Mouse (Mus musculus): Measurements from ENCODE around the gene Mcts2. TPM values are rescaled to one million over a fixed set of nuclear protein-coding genes. Genes with fewer than 3 reads are reported as not detected.
A peak's percentile ranks its signal among the peaks of the same experiment; 100 is the strongest.

Gene Mcts2
- polyA plus RNA-seq, 1 experiment: 0.82 TPM

DNA sequence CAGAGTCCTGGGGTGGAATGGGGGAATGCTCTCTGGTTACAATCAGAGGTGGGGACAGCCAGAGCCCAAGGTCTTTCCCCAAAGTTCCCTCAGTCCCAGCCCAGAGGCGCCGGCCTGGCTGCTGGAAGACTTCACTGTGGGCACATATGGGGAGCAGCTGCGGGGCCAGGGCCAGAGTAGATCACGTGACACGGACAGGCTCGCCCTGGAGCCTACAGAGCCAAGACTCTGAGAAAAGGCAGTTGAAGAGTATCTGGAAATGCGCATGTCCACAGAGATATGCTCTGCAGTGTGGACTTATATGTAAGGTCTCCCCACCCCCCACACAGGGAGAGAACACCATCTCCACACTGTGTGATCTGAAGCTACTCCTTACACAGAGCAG lies 42.8 kb downstream of the Mcts2 start:
- TF ChIP-seq CTCF (IDR thresholded peaks at IDR 0.05; ENCODE audit: low read depth, low read length) (no peak), POLR2A (IDR thresholded peaks at IDR 0.05; ENCODE audit: borderline replicate concordance, low read depth, low read length) (no peak)
- Histone ChIP-seq H3K4me3 (ENCODE audit: insufficient read depth, low read length) (no peak overlapping the region), H3K27ac (ENCODE audit: insufficient read depth, low read depth, low read length) (no peak overlapping the region), H3K4me1 (ENCODE audit: control insufficient read depth, insufficient read depth, low read length) (no peaks in the 10 kb centered on the region)

DNA sequence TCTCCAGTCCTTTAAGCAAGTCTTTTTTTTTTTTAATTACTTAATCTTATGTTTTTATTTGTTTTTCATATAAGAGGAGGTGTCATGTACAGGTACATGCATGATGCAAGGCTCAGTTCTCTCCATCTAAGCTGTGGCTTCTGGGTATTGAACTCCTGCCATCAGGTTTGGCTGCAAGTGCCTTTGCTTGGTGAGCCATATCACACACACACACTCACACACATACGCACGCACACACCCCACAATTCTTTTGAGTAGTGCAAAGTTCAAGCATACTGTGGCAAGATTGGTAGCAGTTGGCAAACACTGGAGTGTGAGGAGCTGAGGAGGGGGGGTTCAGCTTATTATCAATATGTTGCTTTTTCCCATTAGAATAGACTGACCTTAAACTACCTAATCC lies 46.4 kb downstream of the Mcts2 start:
- TF ChIP-seq CTCF (IDR thresholded peaks at IDR 0.05; ENCODE audit: low read depth, low read length) (no peak), POLR2A (IDR thresholded peaks at IDR 0.05; ENCODE audit: borderline replicate concordance, low read depth, low read length) (no peak)
- Histone ChIP-seq H3K4me1 (ENCODE audit: control insufficient read depth, insufficient read depth, low read length) (peaks cover 3% of the 10 kb centered on the region; the same call in 1 of the 2 replicates), H3K27ac (ENCODE audit: insufficient read depth, low read depth, low read length) (no peak overlapping the region), H3K4me3 (ENCODE audit: insufficient read depth, low read length) (no peak overlapping the region)

DNA sequence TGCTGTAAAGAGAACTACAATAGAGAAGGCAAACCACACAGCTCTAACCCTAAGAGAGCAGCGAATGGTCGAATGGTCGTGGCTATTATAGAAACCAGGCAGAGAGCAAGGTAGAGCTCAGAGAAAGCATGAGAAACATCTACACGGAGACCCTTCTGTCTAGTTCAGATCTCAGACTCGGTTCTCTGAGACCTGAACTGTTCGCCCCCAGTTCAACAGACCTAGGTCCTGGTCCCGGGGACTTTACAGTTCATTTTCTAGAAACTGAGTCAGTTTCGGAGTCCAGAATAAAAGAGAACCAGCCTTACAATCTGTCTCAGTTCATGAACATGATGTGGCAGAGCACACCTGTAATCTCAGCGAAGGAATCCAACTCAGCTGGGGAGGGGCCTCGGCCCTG lies 47.7 kb downstream of the Mcts2 start:
- peaks cover 8% of the 10 kb centered on the region for H3K4me1 ChIP-seq (ENCODE audit: control insufficient read depth, insufficient read depth, low read length)

DNA sequence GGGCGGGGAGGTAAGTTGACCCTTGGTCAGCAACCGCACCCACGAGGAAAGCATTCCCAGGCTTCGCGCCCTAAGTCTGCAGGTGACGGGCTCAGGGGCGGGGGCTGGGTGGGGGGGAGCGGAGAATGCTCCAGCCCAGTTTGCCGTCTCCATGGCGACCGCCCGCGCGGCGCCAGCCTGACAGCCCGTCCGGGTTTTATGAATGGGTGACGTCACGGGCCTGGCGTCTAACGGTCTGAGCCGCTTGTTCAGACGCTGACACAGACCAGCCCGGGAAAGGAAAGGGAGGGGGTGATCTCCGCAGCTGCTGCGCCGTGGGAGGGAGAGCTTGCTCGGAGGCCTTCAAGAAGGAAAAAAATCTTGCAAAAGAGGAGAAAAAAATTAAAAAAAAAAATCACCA lies 48.1 kb downstream of the Mcts2 start:
- H3K4me1 ChIP-seq (ENCODE audit: control insufficient read depth, insufficient read depth, low read length): peaks cover 10% of the 10 kb centered on the region
- H3K27ac ChIP-seq (ENCODE audit: insufficient read depth, low read depth, low read length): no peak overlapping the region
- no peak for TF ChIP-seq POLR2A (IDR thresholded peaks at IDR 0.05; ENCODE audit: borderline replicate concordance, low read depth, low read length)
- TF ChIP-seq CTCF (IDR thresholded peaks at IDR 0.05; ENCODE audit: low read depth, low read length): no peak
- peak overlapping the region; percentile 30; the same call in 1 of the 2 replicates for H3K4me3 ChIP-seq (ENCODE audit: insufficient read depth, low read length)

More for the DNA sequence above, 47.7 kb downstream of the Mcts2 start:
- Histone ChIP-seq H3K27ac (ENCODE audit: insufficient read depth, low read depth, low read length) (no peak overlapping the region), H3K4me3 (ENCODE audit: insufficient read depth, low read length) (no peak overlapping the region)
- no peak for TF ChIP-seq POLR2A (IDR thresholded peaks at IDR 0.05; ENCODE audit: borderline replicate concordance, low read depth, low read length)
- no peak for TF ChIP-seq CTCF (IDR thresholded peaks at IDR 0.05; ENCODE audit: low read depth, low read length)

DNA sequence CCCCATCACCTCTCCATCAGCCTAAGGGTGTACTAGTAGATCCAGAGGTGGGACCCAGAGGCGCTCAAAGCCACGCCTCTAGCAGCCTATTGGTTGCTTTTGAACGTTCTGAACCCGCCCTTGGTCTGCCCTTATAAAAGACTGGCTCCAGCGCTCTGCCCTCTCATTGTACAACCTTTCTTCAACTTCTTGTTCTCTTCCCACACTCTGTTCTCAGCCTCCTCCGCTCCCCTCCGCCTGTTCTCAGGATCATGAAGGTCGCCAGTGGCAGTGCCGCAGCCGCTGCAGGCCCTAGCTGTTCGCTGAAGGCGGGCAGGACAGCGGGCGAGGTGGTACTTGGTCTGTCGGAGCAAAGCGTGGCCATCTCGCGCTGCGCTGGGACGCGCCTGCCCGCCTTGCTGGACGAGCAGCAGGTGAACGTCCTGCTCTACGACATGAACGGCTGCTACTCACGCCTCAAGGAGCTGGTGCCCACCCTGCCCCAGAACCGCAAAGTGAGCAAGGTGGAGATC lies 49.3 kb downstream of the Mcts2 start, which contains the start of gene Id1:
TSS of gene Id1 (plus strand) at position 162 of the 512 bp plus-strand sequence.
- peaks cover 19% of the 10 kb centered on the region for H3K4me1 ChIP-seq (ENCODE audit: control insufficient read depth, insufficient read depth, low read length)
- TF ChIP-seq CTCF (IDR thresholded peaks at IDR 0.05; ENCODE audit: low read depth, low read length) (no peak), POLR2A (IDR thresholded peaks at IDR 0.05; ENCODE audit: borderline replicate concordance, low read depth, low read length) (no peak)
- no peak within 1 kb of the TSS for H3K27ac ChIP-seq (ENCODE audit: insufficient read depth, low read depth, low read length)
- peak within 1 kb of the TSS; percentile 52 for H3K4me3 ChIP-seq (ENCODE audit: insufficient read depth, low read length)

DNA sequence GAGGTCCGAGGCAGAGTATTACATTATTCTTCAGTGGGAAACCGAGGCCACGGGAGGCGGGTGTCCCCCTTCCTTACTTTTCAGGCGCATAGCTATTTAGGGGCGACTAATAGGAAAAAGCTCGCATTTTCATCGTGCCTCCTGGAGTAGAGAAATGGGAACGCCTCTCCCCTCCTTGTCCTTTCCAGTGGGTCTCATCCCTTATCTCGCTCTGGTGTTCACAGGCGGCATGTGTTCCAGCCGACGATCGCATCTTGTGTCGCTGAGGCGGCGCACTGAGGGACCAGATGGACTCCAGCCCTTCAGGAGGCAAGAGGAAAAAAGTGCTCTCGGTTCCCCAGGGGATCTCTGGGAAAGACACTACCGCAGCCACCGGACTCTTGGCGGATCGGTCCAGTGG lies 49.9 kb downstream of the Mcts2 start:
- H3K27ac ChIP-seq (ENCODE audit: insufficient read depth, low read depth, low read length): no peak overlapping the region
- peak overlapping the region; percentile 52 for H3K4me3 ChIP-seq (ENCODE audit: insufficient read depth, low read length)
- H3K4me1 ChIP-seq (ENCODE audit: control insufficient read depth, insufficient read depth, low read length): peaks cover 23% of the 10 kb centered on the region
- TF ChIP-seq POLR2A (IDR thresholded peaks at IDR 0.05; ENCODE audit: borderline replicate concordance, low read depth, low read length) (no peak), CTCF (IDR thresholded peaks at IDR 0.05; ENCODE audit: low read depth, low read length) (no peak)

Other genes starting within 250 kb of the Mcts2 start
- gene Defb23, start 222.4 kb upstream of the Mcts2 start, polyA plus RNA-seq (2012; ENCODE audit: insufficient read depth, insufficient read length, missing spikeins): not detected in 2 replicates
- gene Defb20, start 210.0 kb upstream of the Mcts2 start, polyA plus RNA-seq (2012; ENCODE audit: insufficient read depth, insufficient read length, missing spikeins): not detected in 2 replicates
- gene Defb22, start 196.9 kb upstream of the Mcts2 start, polyA plus RNA-seq (2012; ENCODE audit: insufficient read depth, insufficient read length, missing spikeins): not detected in 2 replicates
- gene Defb26, start 175.3 kb upstream of the Mcts2 start, polyA plus RNA-seq (2012; ENCODE audit: insufficient read depth, insufficient read length, missing spikeins): not detected in 2 replicates
- not detected in 2 replicates for gene Defb28, start 168.8 kb upstream of the Mcts2 start, polyA plus RNA-seq (2012; ENCODE audit: insufficient read depth, insufficient read length, missing spikeins)
- gene Defb29, start 146.9 kb upstream of the Mcts2 start, polyA plus RNA-seq (2012; ENCODE audit: insufficient read depth, insufficient read length, missing spikeins): not detected in 2 replicates
- gene Gm17416, start 117.7 kb upstream of the Mcts2 start, polyA plus RNA-seq (2012; ENCODE audit: insufficient read depth, insufficient read length, missing spikeins): not detected in 2 replicates
- gene Defb21, start 114.3 kb upstream of the Mcts2 start, polyA plus RNA-seq (2012; ENCODE audit: insufficient read depth, insufficient read length, missing spikeins): not detected in 2 replicates
- not detected in 2 replicates for gene Defb19, start 106.7 kb upstream of the Mcts2 start, polyA plus RNA-seq (2012; ENCODE audit: insufficient read depth, insufficient read length, missing spikeins)
- not detected in 2 replicates for gene Defb45, start 87.6 kb upstream of the Mcts2 start, polyA plus RNA-seq (2012; ENCODE audit: insufficient read depth, insufficient read length, missing spikeins)
- gene Defb36, start 82.7 kb upstream of the Mcts2 start, polyA plus RNA-seq (2012; ENCODE audit: insufficient read depth, insufficient read length, missing spikeins): not detected in 2 replicates
- gene Defb25, start 64.0 kb upstream of the Mcts2 start, polyA plus RNA-seq (2012; ENCODE audit: insufficient read depth, insufficient read length, missing spikeins): not detected in 2 replicates
- gene Rem1, start 60.1 kb upstream of the Mcts2 start, polyA plus RNA-seq (2012; ENCODE audit: insufficient read depth, insufficient read length, missing spikeins): not detected in 2 replicates
- gene H13, start 17.6 kb upstream of the Mcts2 start, polyA plus RNA-seq (2012; ENCODE audit: insufficient read depth, insufficient read length, missing spikeins): 93.6 and 95.2 TPM in 2 replicates
- gene Id1, start 49.2 kb downstream of the Mcts2 start, polyA plus RNA-seq (2012; ENCODE audit: insufficient read depth, insufficient read length, missing spikeins): not detected in 2 replicates
- not detected in 2 replicates for gene Cox4i2, start 67.1 kb downstream of the Mcts2 start, polyA plus RNA-seq (2012; ENCODE audit: insufficient read depth, insufficient read length, missing spikeins)
- gene Bcl2l1, start 144.7 kb downstream of the Mcts2 start, polyA plus RNA-seq (2012; ENCODE audit: insufficient read depth, insufficient read length, missing spikeins): 29.0 and 30.8 TPM in 2 replicates
- 35.1 and 38.3 TPM in 2 replicates for gene Tpx2, start 160.9 kb downstream of the Mcts2 start, polyA plus RNA-seq (2012; ENCODE audit: insufficient read depth, insufficient read length, missing spikeins)
- not detected in 2 replicates for gene Mylk2, start 224.3 kb downstream of the Mcts2 start, polyA plus RNA-seq (2012; ENCODE audit: insufficient read depth, insufficient read length, missing spikeins)
- gene Foxs1, start 246.2 kb downstream of the Mcts2 start, polyA plus RNA-seq (2012; ENCODE audit: insufficient read depth, insufficient read length, missing spikeins): not detected in 2 replicates

Data from bone marrow macrophage, adult 2 months (primary cell).